Mouse (Mus musculus) midbrain, embryonic 16.5 days (tissue): ENCODE data around the gene Cgnl1. TPM values are rescaled to one million over a fixed set of nuclear protein-coding genes. Genes with fewer than 3 reads are reported as not detected.

Experiments
- ATAC-seq: fragments of 200-750 bp; cut with Nextera tagmentation; 2 replicates; pipeline ENCODE4 v1.8.0; 2017; ENCODE audit warnings: moderate TSS enrichment
- H3K27ac ChIP-seq: fragments of 300-500 bp; sonication (generic); 2 replicates; pipeline ENCODE4 v1.5.1; 2014; ENCODE audit warnings: mild to moderate bottlenecking, low read length, mixed read lengths
- H3K27me3 ChIP-seq: fragments of 300-500 bp; sonication (generic); 2 replicates; pipeline ENCODE4 v1.6.1; 2014; ENCODE audit warnings: low read depth, low read length, mixed read lengths; ENCODE audit not compliant: control insufficient read depth, insufficient read depth
- H3K36me3 ChIP-seq: fragments of 300-500 bp; sonication (generic); 2 replicates; pipeline ENCODE4 v1.6.1; 2014; ENCODE audit warnings: mild to moderate bottlenecking, low read length, moderate library complexity, mixed read lengths; ENCODE audit not compliant: control insufficient read depth, insufficient read depth
- H3K4me1 ChIP-seq: fragments of 300-500 bp; sonication (generic); 2 replicates; pipeline ENCODE4 v1.6.1; 2014; ENCODE audit warnings: mild to moderate bottlenecking, low read length, mixed read lengths; ENCODE audit not compliant: control insufficient read depth, insufficient read depth
- H3K4me2 ChIP-seq: fragments of 300-500 bp; sonication (generic); 2 replicates; pipeline ENCODE4 v1.6.1; 2014; ENCODE audit warnings: mild to moderate bottlenecking, low read length, mixed read lengths
- H3K4me3 ChIP-seq: fragments of 300-500 bp; sonication (generic); 2 replicates; pipeline ENCODE4 v1.5.1; 2014; ENCODE audit warnings: low read depth, mild to moderate bottlenecking, low read length, moderate library complexity, mixed read lengths
- H3K9ac ChIP-seq: fragments of 300-500 bp; sonication (generic); 2 replicates; pipeline ENCODE4 v1.6.1; 2014; ENCODE audit warnings: low read depth, low read length, mixed read lengths
- H3K9me3 ChIP-seq: fragments of 300-500 bp; sonication (generic); replicated peaks from 2 replicates; pipeline ENCODE4 v1.6.1; 2014; ENCODE audit warnings: mild to moderate bottlenecking, low read length, mixed read lengths; ENCODE audit not compliant: control insufficient read depth, poor library complexity, severe bottlenecking
- WGBS: fragments of 180-500 bp; shearing (Covaris S2); extraction: QIAGEN DNeasy Blood & Tissue Kit; methylation state at CpG from one replicate; pipeline ENCODE4 v1.1.7; 2014; 5-methylcytosine and 5-hydroxymethylcytosine counted together
- polyA plus RNA-seq: library from polyadenylated mRNA; unstranded; fragments of >200 nt; fragmentation: Nextera tagmentation; extraction: Ambion mirVana; gene quantifications from 2 replicates; pipeline ENCODE4 v1.2.1, GENCODE M21; 2015

Cgnl1 gene
- polyA plus RNA-seq = 4.2 and 4.6 TPM in 2 replicates

DNA sequence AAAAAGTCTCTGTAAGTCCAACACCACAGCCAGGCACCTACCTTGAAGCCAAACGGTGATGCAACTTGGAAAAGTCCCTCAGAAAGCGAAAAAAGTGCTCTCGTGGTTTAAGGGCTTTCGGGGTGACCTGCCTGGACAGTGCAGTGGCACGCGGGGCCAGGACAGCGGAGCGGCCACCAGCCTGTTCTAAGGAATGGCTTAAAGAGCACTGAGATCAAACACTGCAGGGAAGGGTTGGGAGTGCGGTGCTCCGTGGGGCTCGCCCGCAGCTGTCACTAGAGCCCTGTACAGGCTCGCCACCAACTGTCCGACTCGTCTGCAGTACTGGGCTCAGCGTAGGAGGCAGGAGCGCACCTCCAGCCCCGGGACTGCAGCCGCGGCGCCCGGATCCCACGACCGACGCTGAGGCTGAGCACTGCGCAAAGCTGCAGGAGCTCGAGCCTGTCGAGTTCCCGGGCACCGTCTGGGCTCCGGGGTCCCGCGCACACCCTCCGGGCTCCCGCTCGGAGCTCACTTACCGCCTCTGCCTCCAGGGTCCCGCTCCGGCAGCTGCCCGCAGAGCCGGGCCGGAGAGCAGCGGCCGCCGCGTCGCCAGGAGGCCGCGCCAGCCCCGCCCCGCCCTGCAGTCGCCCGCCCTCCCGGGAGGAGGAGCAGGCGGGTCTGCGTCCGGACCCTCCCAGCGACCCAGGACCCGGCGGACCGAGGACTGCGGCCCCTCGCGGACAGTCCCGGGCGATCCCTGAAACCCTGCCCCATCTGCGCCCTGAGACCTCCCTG is at the start of gene Cgnl1:
TSS of gene Cgnl1 (minus strand) at position 612 of the 777 bp plus-strand sequence.
- peaks cover 19% of the 10 kb centered on the region for H3K27me3 ChIP-seq
- ATAC-seq = peak; percentile 77
- peak within 1 kb of the TSS; percentile 72 for H3K9ac ChIP-seq
- peak within 1 kb of the TSS; percentile 60 for H3K4me3 ChIP-seq
- H3K27ac ChIP-seq = no peak within 1 kb of the TSS
- WGBS = 0% methylated on average over 37 of the region's 67 CpGs
- H3K9me3 ChIP-seq = no peaks in the 10 kb centered on the region
- peaks cover 10% of the 10 kb centered on the region; the same call in 1 of the 2 replicates for H3K4me1 ChIP-seq
- peak within 1 kb of the TSS; percentile 94 for H3K4me2 ChIP-seq
- H3K36me3 ChIP-seq = no peaks in the 10 kb centered on the region

DNA sequence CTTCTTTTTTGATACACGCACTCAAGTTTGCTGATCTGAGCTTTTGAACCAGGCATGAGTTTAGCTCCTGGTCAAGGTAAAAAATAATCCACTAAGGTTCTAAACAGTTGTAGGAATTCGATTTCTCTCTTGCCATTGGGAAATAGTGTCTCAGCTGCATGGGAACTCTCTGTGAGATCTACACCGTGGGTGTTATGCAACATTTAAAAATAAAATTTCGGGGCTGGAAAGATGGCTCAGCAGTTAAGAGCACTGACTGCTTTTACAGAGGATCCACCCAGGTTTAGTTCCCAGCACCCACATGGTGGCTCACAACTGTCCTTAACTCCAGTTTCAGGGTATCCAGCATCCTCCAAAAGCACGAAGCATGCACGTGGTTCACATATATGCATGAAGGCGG is 47.1 kb upstream of the Cgnl1 start:
- no peak for ATAC-seq

GRCm38 (mm10) chr9:71816121-71816520 is 44.7 kb upstream of the Cgnl1 start:
- Histone ChIP-seq H3K4me2 (no peak overlapping the region), H3K27ac (no peak overlapping the region), H3K36me3 (no peaks in the 10 kb centered on the region), H3K27me3 (no peaks in the 10 kb centered on the region), H3K9me3 (no peaks in the 10 kb centered on the region), H3K4me1 (peaks cover 4% of the 10 kb centered on the region; the same call in 1 of the 2 replicates), H3K4me3 (no peak overlapping the region), H3K9ac (no peak overlapping the region)
- ATAC-seq = no peak
- WGBS = 76% methylated on average over 3 of the region's 3 CpGs

More for the DNA sequence above, 47.1 kb upstream of the Cgnl1 start:
- H3K36me3 ChIP-seq = no peaks in the 10 kb centered on the region
- no peak overlapping the region for H3K4me3 ChIP-seq
- 94% methylated on average over 7 of the region's 7 CpGs for WGBS
- H3K27ac ChIP-seq = no peak overlapping the region
- H3K27me3 ChIP-seq = no peaks in the 10 kb centered on the region
- H3K9ac ChIP-seq = no peak overlapping the region
- H3K9me3 ChIP-seq = no peaks in the 10 kb centered on the region
- no peaks in the 10 kb centered on the region for H3K4me1 ChIP-seq
- no peak overlapping the region for H3K4me2 ChIP-seq

- ATAC-seq = no peak
- H3K27me3 ChIP-seq = no peaks in the 10 kb centered on the region
- no peak overlapping the region for H3K4me2 ChIP-seq
These were observed 42.2 kb upstream of the Cgnl1 start for GRCm38 (mm10) chr9:71813565-71813964.

DNA sequence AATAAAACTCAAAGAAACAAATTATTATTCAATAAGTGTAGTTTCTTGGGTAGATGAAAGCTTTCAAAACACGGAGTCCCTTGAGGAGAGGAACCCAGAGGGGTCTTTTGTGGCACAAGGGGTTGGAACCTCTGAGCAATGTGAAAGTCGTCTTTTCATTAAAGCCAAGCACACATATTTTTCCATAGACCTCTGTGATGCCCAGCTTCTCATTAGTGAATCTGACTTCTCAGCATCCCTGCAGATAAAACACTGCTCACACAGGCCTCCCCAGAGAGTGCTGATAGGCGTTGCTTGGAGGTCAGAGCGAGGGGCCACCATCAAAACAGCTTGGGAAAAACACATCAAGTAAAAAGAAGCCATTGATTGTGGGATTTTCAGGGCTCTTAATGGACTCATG is 41.5 kb upstream of the Cgnl1 start:
- H3K4me2 ChIP-seq = no peak overlapping the region
- no peak overlapping the region for H3K9ac ChIP-seq
- 39% methylated on average over 4 of the region's 4 CpGs for WGBS
- H3K27me3 ChIP-seq = no peaks in the 10 kb centered on the region
- no peak for ATAC-seq
- H3K4me1 ChIP-seq = peaks cover 4% of the 10 kb centered on the region; the same call in 1 of the 2 replicates
- no peak overlapping the region for H3K4me3 ChIP-seq
- no peak overlapping the region for H3K27ac ChIP-seq
- H3K9me3 ChIP-seq = no peaks in the 10 kb centered on the region
- no peaks in the 10 kb centered on the region for H3K36me3 ChIP-seq

More at GRCm38 (mm10) chr9:71813565-71813964, 42.2 kb upstream of the Cgnl1 start:
- Histone ChIP-seq H3K9ac (no peak overlapping the region), H3K4me3 (no peak overlapping the region), H3K36me3 (no peaks in the 10 kb centered on the region), H3K4me1 (peaks cover 4% of the 10 kb centered on the region; the same call in 1 of the 2 replicates), H3K27ac (no peak overlapping the region), H3K9me3 (no peaks in the 10 kb centered on the region)
- 85% methylated on average over 3 of the region's 3 CpGs for WGBS

DNA sequence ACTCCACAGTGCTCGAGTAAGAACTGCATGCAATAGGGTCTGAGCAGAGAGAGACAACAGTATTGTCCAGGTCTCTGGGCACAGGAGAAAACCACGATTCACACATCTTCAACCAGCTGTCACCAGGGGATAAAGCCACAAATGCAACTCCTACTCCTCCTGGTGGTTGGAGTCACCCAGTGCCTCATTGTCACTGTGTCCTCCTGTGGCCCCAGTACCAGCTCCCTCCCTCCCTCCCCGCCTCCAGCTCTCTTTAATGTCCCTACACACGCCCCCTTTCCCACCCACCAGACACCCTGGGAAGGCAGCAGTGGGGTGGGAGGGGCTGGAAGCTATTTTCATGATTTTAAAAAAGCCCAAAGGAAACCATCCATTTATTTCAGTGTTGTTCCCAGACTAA is 41.0 kb upstream of the Cgnl1 start:
- no peak for ATAC-seq
- 45% methylated on average over 4 of the region's 4 CpGs for WGBS

GRCm38 (mm10) chr9:71811404-71811803 is 40.0 kb upstream of the Cgnl1 start:
- no peak for ATAC-seq
- Histone ChIP-seq H3K4me1 (peaks cover 4% of the 10 kb centered on the region; the same call in 1 of the 2 replicates), H3K9ac (no peak overlapping the region), H3K9me3 (no peaks in the 10 kb centered on the region), H3K4me2 (no peak overlapping the region), H3K4me3 (no peak overlapping the region), H3K36me3 (no peaks in the 10 kb centered on the region), H3K27ac (no peak overlapping the region), H3K27me3 (no peaks in the 10 kb centered on the region)
- 70% methylated on average over 5 of the region's 5 CpGs for WGBS

More for the DNA sequence above, 41.0 kb upstream of the Cgnl1 start:
- Histone ChIP-seq H3K4me3 (no peak overlapping the region), H3K27me3 (no peaks in the 10 kb centered on the region), H3K4me2 (no peak overlapping the region), H3K4me1 (peaks cover 4% of the 10 kb centered on the region; the same call in 1 of the 2 replicates), H3K36me3 (no peaks in the 10 kb centered on the region), H3K27ac (no peak overlapping the region), H3K9me3 (no peaks in the 10 kb centered on the region), H3K9ac (no peak overlapping the region)

GRCm38 (mm10) chr9:71810723-71811122 is 39.3 kb upstream of the Cgnl1 start:
- Histone ChIP-seq H3K4me1 (peaks cover 4% of the 10 kb centered on the region; the same call in 1 of the 2 replicates), H3K4me2 (no peak overlapping the region), H3K36me3 (no peaks in the 10 kb centered on the region), H3K4me3 (no peak overlapping the region), H3K27me3 (no peaks in the 10 kb centered on the region), H3K9ac (no peak overlapping the region), H3K9me3 (no peaks in the 10 kb centered on the region), H3K27ac (no peak overlapping the region)
- 79% methylated on average over 2 of the region's 2 CpGs for WGBS
- no peak for ATAC-seq

DNA sequence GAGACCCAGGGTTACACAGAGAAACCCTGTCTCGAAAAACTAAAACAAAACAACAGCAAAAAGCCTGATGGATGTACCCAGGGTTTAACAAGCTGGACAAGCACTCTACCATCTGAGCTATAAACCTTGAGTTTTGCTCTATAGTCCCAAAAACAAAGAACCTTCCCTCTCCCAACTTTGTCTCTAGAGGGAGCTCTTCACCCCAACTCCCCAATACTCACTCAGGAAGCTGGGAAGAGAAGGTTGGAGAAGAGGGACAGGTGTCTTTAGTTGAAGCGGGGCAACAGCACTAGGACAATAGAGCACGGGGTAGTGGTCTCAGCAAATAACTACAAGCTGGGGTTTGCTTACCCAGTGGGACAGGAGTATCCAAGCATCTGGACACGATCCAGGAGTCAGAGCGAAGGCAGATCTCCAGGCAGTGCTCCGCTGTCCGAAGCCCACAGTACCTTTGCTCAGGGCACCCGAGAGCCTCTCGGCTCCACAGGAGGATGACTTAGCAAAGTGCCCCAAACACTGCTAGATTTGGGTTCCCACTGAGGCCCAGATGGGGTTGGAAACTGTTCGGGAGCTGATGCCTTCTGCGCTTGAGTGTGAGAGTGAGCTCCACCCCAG is 37.3 kb upstream of the Cgnl1 start:
- 38% methylated on average over 11 of the region's 11 CpGs for WGBS
- no peaks in the 10 kb centered on the region for H3K9me3 ChIP-seq
- H3K4me3 ChIP-seq = no peak overlapping the region
- H3K36me3 ChIP-seq = no peaks in the 10 kb centered on the region
- H3K27me3 ChIP-seq = no peaks in the 10 kb centered on the region
- no peak overlapping the region for H3K27ac ChIP-seq
- no peak overlapping the region for H3K4me2 ChIP-seq
- no peak overlapping the region for H3K9ac ChIP-seq
- H3K4me1 ChIP-seq = peaks cover 4% of the 10 kb centered on the region; the same call in 1 of the 2 replicates
- no peak for ATAC-seq
